Mouse (Mus musculus): ENCODE data around the gene Rab5if. TPM values are rescaled to one million over a fixed set of nuclear protein-coding genes. Genes with fewer than 3 reads are reported as not detected.
"Not testable (repeated sequence)": the region's sequence is repeated elsewhere in the genome, so short reads cannot be mapped to it uniquely, and the experiment has no call there.

Gene Rab5if
- polyA plus RNA-seq, 1 experiment from 2014 or later, result 108 TPM

DNA sequence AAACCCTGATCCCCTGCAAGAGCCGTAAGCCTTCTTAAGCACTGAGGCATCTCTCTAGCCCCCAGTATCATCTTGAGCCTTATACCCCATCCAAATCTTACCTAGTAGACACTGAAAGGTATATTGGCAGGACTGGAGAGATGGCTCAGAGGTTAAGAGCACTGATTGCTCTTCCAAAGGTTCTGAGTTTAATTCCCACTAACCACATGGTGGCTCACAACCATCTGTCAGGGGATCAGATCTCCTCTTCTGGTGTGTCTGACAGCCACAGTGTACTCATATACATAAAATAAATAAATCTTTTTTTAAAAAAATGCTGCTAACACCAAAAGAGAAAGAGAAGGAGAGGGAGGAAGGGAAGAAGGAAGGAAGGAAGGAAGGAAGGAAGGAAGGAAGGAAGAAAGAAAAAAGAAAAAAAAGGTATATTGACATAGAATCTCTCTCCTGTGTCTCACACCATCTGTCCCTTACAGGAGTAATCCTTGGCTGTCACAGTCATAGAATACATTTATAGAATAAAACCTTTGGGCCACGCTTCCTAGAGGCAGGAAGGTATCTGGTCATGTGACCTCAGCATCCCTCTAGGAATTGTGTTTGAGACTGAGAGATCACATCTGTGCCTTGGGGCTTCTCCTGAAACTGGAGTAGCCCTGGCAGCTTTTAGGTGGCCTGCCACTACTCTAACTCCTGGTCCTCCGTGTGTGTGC is 53.6 kb downstream of the Rab5if start:
- H3K79me2 ChIP-seq (ENCODE audit: inconsistent target), result no peaks in the 10 kb centered on the region
- WGBS (ENCODE audit: missing documents), result 100% methylated on average over 3 of the region's 3 CpGs
- H3K27ac ChIP-seq, result no peak overlapping the region
- H3K36me3 ChIP-seq (ENCODE audit: inconsistent target), result no peaks in the 10 kb centered on the region
- no peak overlapping the region for H3K4me3 ChIP-seq (ENCODE audit: inconsistent target)

GRCm38 (mm10) chr2:156918562-156918961 is 55.6 kb downstream of the Rab5if start:
- Histone ChIP-seq H3K27ac (no peak overlapping the region), H3K79me2 (ENCODE audit: inconsistent target) (no peaks in the 10 kb centered on the region)
- 12% methylated on average over 4 of the region's 4 CpGs for WGBS (ENCODE audit: missing documents)

DNA sequence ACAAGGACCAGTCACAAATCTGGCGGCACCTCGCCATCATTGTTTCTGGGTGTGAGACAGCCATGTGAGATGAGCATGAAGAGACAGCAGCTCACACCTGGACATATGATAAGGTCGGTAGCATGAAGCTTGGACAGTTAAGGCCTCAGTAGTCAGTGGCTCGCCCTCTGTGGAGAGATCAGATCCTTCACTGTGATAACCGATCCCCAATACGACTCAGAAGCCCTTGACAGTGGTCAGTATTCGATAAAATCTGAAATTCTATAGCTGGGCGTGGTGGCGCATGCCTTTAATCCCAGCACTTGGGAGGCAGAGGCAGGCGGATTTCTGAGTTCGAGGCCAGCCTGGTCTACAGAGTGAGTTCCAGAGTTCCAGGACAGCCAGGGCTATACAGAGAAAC is 56.3 kb downstream of the Rab5if start:
- WGBS (ENCODE audit: missing documents), result 91% methylated on average over 10 of the region's 11 CpGs
- H3K79me2 ChIP-seq (ENCODE audit: inconsistent target); H3K36me3 ChIP-seq (ENCODE audit: inconsistent target); H3K27ac ChIP-seq; H3K4me3 ChIP-seq (ENCODE audit: inconsistent target): not testable (repeated sequence)

More at GRCm38 (mm10) chr2:156918562-156918961, 55.6 kb downstream of the Rab5if start:
- H3K36me3 ChIP-seq (ENCODE audit: inconsistent target), result no peaks in the 10 kb centered on the region
- no peak overlapping the region for H3K4me3 ChIP-seq (ENCODE audit: inconsistent target)

- WGBS (ENCODE audit: missing documents), result 94% methylated on average over 2 of the region's 2 CpGs
- H3K27ac ChIP-seq, result no peak overlapping the region
- no peaks in the 10 kb centered on the region for H3K36me3 ChIP-seq (ENCODE audit: inconsistent target)
- H3K4me3 ChIP-seq (ENCODE audit: inconsistent target), result no peak overlapping the region
- H3K79me2 ChIP-seq (ENCODE audit: inconsistent target), result no peaks in the 10 kb centered on the region
Measured at GRCm38 (mm10) chr2:156919796-156920195, 56.9 kb downstream of the Rab5if start.

DNA sequence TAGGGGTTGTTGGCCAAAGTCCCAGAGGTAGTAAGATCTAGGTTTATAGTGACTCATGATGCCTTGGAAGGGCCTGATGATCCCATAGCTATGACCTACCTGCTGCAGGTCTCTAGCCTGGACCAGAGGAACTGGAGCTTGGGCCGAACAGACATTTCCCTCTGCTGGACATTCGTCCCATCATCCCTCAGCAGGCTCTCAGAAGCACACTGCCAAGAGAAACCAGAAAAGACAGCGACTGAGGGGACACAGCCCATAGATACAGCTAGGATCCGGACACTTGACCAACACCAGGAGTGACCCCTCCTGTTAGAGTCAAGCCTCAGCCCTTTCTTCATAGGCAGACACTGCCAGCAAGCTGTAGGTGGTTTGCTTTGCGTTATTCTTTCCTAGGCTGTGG is 60.1 kb downstream of the Rab5if start:
- Histone ChIP-seq H3K79me2 (ENCODE audit: inconsistent target) (no peaks in the 10 kb centered on the region), H3K27ac (no peak overlapping the region), H3K36me3 (ENCODE audit: inconsistent target) (no peaks in the 10 kb centered on the region), H3K4me3 (ENCODE audit: inconsistent target) (no peak overlapping the region)
- WGBS (ENCODE audit: missing documents), result 93% methylated on average over 5 of the region's 5 CpGs

Other genes starting within 250 kb of the Rab5if start
- 57.8 to 88.0 TPM (median 62.8 TPM) in 3 replicates for gene Dlgap4, start 249.4 kb upstream of the Rab5if start, polyA plus RNA-seq (2018)
- 0.40 TPM in 1 of 3 replicates, not detected in the others for gene Myl9, start 87.7 kb upstream of the Rab5if start, polyA plus RNA-seq (2018)
- gene Tgif2, start 23.1 kb upstream of the Rab5if start, polyA plus RNA-seq (2018), result 0.11 to 0.33 TPM in 2 of 3 replicates, not detected in the other
- gene 4930518I15Rik, start 5.2 kb upstream of the Rab5if start, polyA plus RNA-seq (2018), result 0.72 to 2.6 TPM (median 0.75 TPM) in 3 replicates
- gene Sla2, start 24.1 kb downstream of the Rab5if start, polyA plus RNA-seq (2018), result 0.12 to 0.23 TPM in 2 of 3 replicates, not detected in the other
- 24.2 to 37.2 TPM (median 32.1 TPM) in 3 replicates for gene Ndrg3, start 128.9 kb downstream of the Rab5if start, polyA plus RNA-seq (2018)
- gene Dsn1, start 144.0 kb downstream of the Rab5if start, polyA plus RNA-seq (2018), result 3.3 to 6.5 TPM (median 3.4 TPM) in 3 replicates
- gene Soga1, start 216.1 kb downstream of the Rab5if start, polyA plus RNA-seq (2018), result 8.1 to 15.4 TPM (median 10.2 TPM) in 3 replicates
- gene Tldc2, start 223.9 kb downstream of the Rab5if start, polyA plus RNA-seq (2018), result not detected in 3 replicates

All from macrophage (primary cell).